Mouse (Mus musculus): ENCODE measurements around the gene Pacsin3. TPM values are rescaled to one million over a fixed set of nuclear protein-coding genes. Genes with fewer than 3 reads are reported as not detected.
A peak's percentile ranks its signal among the peaks of the same experiment; 100 is the strongest.
"Not testable (repeated sequence)": the region's sequence is repeated elsewhere in the genome, so short reads cannot be mapped to it uniquely, and the experiment has no call there.

Pacsin3 gene
- total RNA-seq (2021): 100 to 1,000 TPM; 102 to 119 TPM

DNA sequence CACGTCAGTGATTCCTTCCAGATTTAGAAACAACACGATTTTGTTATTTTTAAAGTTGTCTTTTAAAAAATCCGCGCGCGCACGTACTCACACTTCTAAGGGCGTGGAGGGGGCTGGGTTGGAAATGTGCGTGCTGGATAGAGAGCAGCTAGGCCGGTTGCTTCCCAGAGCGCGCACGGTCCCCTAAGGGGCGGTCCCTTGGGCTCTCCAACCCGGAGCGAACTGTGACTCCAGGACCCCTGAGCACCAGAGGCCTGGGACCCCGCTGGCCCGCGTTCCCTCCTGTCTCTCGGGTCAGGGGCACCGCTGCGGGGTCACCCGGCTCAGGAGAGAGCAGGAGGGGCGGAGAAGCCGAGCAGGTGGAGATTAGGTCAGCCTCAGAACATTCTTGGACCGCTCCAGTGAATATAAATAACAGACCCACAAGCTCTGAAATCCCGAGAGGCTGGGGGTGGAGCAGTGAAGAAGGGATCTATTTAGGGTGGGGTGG is at the start of gene Pacsin3:
Gene Pacsin3 (plus strand): TSS at position 294 of the 490 bp plus-strand sequence.
- intact Hi-C loops (cut with DNase I): loop anchor here (5.0 kb wide), 1 partner anchor 138 kb away; the partner anchor contains the start of gene Mybpc3
- peak; percentile 63 to 64 for DNase-seq

DNA sequence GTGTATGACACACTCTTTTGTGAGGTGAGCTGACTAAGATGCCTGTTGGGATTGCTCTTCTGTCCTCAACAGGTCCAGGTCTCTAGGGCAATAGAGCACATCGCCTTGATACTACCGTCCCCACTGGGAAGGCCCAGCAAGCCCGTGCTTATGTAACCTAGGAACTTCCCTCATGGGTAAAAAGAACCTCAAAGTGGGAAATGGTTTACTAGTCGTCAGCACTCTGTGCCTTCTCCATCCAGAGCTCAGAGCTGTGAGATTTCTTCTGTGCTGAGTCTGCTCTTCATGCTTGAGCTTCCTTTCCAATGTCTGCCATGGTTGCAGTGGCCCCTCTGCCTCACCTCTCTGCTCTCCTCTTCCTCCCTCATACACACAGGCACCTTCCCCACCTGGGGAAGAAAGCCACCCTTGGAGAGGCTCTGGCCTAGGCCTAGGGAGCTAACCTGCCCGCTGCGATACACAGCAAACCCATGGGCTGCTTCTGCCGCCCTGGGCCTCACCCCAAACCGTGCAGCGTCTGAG is 49.4 kb upstream of the Pacsin3 start:
- intact Hi-C loops (cut with DNase I): no loop called here
- no peak for DNase-seq

DNA sequence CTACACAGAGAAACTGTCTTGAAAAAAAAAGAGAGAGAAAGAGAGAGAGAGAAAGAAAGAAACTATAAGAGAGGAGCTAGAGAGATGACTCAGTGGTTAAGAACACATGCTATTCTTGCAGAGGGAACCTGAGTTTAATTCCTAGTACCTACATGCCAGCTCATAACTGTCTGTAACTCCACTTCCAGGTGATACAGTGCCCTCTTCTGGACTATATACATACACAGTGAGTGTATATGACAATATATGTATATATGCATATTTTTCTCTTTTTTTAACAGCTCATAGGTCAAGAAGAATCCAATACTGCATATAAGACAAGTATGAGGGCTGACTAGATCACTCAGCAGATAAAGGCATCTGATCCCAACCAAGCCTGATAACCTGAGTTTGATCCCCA is 42.4 kb upstream of the Pacsin3 start:
- DNase-seq: no peak

DNA sequence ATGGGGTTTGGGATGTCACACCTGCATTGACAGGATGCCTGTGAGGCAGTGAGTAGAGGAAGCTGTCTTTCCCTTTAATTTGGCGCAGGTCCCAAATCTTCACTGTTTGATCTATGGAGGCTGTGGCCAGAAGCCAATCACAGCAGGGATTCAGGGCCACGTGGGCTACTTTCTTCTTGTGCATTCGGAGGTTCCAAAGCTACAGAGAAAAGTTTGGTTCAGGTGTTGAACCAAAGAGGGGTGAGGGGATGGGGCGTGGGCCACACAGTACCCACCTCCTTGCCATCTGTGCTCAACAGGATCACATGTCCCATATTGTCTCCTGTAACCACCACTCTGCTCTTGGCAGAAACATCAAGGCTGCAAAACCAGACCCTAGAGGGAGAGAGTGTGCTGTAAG is 38.7 kb upstream of the Pacsin3 start:
- intact Hi-C loops (cut with DNase I): no loop called here
- DNase-seq: no peak

More for the DNA sequence above, 42.4 kb upstream of the Pacsin3 start:
- intact Hi-C loops (cut with DNase I): no loop called here

DNA sequence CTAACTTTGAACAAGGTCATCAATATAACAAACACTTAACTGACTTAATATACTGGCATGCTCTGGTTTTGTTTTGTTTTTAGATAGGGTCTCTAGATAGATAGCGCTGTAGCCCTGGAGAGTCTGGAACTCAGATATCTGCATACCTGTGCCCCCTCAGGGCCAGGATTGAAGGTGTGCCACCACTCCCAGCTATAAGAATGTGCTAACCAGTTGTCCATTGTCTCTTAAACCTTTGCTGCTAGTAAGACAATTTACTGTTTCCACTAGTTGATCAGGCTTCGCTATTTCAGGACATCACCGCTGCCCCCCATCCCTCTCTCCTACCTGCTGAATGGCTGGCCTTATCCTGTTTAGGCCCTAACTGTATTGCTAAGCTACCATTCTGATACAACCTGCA is 35.3 kb upstream of the Pacsin3 start:
- intact Hi-C loops (cut with DNase I): no loop called here
- no peak for DNase-seq

DNA sequence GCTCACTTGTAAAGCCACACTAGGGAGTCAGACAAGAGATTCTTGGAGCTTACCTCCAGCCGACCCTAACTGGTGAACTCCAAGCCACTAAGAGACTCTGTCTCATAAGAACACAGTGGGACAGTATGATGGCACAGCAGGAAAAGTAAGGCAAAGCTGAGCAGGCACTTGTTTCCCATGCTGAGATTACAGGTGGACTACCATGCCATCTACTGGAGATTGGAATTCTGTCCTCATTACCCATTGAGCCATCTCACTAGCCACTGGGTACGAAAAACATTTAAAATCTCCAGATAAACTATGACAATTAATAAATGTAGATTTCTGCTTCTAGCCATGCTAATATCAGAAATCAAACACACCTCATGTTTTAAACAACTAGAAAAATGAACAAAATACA is 32.1 kb upstream of the Pacsin3 start:
- no peak for DNase-seq
- intact Hi-C loops (cut with DNase I): no loop called here

DNA sequence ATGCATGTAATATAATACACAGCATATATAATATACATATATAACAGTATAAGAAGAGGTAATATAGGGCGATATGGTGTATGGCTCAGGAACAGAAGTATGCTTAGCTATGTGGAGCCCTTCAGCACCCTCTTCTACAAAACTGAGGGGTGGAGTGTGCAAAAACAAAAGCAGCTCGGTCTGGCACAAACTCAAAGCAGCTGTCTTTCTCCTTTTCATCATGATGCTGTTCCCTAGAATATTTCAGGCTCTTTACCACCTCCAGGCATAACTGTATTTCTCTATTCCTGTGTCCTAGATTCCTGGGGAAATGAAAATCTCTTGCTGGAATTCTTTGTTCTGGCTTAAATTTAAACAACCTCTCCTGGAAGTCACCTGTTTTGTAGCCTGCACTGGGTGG is 26.0 kb upstream of the Pacsin3 start:
- no peak for DNase-seq
- intact Hi-C loops (cut with DNase I): no loop called here

DNA sequence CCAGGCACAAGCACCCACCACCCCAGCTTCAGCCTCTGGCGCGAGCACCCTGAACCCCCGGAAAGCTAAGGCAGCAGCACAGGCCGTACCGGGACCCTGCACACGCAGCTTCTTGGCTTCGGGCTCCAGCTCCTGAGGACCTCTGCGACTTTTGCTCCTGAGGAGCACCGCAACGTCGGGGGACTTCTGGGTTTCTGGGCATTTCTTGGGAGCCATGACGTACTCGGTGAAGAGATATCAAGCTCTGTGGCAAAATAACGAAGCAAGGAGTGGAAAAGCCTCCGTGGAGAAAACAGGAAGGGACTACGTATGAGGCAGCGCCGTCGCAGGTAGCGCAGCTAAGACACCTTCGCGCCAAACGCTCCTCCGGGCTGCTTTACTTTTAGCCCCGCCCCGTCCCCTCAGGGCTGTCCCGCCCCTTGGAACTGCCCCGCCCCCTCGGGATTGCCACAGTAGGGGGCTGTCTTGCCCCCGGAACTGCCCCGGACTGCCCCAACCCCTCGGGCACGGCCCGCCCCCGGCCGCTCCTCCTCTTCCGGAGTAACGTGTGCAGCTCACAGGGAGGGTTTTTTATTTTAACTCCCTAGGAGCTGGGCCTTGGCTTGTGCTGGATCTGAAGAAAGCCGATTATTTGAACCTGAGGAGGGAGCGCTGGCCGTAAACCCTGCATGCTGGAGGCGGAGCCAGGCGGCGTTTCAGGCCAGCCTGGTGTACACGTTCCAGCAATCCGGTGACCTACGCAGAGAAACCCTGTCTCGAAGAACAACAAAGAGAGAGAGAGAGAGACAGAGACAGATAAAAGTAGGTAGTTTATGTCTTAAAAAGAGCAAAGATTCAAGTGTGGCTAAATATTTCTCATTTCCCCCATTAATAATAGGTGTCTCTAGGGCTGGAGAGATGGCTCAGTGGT is 18.9 kb upstream of the Pacsin3 start, which contains the start of gene Ddb2:
Gene Ddb2 (minus strand): TSS at position 382 of the 910 bp plus-strand sequence.
- intact Hi-C loops (cut with DNase I): loop anchor here (5.0 kb wide), 1 partner anchor 120 kb away; the partner anchor contains the start of gene Mybpc3
- DNase-seq: peak; percentile 93 to 95

DNA sequence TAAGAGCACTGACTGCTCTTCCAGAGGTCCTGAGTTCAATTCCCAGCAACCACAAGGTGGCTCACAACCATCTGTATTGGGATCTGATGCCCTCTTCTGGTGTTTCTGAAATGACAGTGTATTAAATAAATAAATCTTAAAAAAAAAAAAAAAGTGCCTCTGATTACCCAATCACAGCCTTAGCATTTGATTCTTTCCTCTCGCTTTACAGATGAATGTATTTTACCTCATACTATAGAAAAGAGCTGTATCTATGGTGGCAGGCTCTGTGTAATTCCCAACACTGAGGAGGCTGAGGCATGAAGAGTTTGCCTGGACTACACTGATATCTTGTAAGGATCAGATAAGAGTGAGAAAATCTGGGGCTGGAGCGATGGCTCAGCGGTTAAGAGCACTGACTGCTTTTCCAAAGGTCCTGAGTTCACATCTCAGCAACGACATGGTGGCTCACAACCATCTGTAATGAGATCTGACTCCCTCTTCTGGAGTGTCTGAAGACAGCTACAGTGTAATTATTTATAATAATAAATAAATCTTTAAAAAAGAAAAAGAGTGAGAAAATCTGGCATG is 18.2 kb upstream of the Pacsin3 start:
- intact Hi-C loops (cut with DNase I): loop anchor here (5.0 kb wide), 1 partner anchor 120 kb away; the partner anchor contains the start of gene Mybpc3
- not testable (repeated sequence) for DNase-seq

DNA sequence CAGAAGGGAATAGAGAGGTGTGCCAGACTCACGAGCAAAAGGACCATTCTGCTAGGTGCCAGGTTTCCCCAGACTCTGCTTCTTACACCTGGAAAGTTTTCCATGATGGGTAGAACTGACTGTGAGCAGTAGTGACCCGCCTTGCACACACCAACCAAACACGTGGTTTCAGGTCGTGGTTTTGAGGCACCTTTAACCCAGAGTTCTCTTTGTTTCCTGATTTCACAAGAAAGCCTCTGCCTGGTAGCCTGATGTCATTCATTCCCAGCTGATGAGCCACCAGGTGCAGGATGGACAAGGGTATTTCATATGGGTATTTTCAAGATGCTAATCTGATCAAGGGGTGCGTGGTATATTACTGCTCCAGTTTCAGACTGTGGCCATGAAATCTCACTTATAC is 13.2 kb upstream of the Pacsin3 start:
- no peak for DNase-seq
- intact Hi-C loops (cut with DNase I): no loop called here

DNA sequence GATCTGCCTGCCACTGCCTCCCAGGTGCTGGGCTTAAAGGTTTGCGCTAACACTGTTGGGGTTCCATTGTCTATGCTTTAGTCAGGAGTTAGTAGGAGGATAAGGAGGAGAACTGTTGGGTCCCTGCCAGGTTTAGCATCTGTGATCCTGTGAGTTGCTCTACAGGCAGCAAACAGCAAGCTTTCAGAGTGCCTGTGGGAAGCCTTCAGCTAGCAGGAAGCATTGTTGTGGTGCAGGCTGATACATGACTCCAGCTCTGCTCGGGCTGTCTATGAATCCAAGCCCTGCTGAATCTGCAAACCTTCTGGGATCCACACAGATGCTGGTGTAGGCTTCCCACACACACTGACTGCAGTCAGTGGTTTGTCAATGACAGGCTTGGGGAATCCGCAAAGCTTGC is 12.3 kb upstream of the Pacsin3 start:
- intact Hi-C loops (cut with DNase I): no loop called here
- no peak for DNase-seq

DNA sequence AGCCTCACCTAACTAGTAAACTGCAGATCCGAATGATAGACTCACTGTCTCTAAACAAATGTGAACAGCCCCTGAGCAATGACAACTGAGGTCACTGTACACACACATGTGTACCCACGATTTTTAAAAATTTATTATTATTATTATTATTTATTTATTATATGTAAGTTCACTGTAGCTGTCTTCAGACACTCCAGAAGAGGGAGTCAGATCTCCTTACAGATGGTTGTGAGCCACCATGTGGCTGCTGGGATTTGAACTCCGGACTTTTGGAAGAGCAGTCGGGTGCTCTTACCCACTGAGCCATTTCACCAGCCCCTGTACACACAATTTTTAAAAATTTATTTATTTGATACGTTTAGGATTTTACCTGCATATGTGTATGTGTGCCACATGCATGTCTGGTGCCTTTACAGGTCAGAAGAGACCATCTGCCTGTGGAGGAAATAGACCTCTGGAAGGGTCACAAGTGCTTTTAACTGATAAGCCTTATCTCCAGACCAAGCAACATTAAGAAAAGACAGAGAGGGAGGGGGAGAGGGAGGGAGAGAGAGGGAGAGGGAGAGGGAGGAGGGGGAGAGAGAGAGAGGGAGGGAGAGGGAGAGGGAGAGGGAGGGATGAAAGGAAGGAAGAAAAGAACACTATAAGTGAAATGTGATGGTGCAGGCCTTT is 11.1 kb upstream of the Pacsin3 start:
- DNase-seq: no peak
- intact Hi-C loops (cut with DNase I): no loop called here

DNA sequence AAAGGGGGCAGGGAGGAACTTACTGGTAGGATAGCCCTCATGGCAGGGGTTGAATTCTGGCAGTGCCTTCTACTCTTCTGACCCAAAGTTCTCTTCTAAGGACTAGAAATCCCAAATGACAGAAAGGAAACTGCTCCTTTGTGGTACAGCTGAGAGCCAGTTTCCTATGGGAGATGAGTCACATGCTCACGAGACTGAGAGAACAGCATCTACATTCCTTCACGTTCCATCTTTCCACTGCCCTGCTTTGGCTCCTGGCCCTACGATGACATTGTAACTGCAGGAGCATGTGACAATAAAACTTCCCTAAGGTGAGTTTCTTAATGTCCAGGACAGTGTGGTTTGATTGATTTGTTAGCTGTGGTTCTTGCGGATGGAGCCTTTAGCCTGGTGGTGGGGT is 7.4 kb upstream of the Pacsin3 start:
- DNase-seq: no peak
- intact Hi-C loops (cut with DNase I): no loop called here

DNA sequence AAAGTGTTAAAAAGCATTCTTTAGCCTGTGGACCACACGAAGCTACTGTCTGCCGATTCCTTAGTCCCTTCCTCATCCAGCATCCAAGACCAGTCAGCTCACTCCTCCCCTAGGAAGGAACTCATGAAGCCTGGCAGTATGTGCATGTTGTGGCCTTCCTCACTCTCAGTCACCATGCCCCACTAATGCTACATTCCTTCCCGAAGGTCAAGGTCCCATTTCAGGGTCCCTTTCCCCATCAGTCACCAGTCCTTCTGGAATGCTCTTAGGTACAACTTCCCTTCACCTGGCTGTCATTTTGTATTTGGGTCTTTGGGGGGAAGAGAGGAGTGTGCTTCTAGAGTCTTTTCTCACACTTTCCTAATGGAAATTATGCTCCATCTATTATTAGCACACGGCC is 3.8 kb upstream of the Pacsin3 start:
- no peak for DNase-seq
- intact Hi-C loops (cut with DNase I): no loop called here

DNA sequence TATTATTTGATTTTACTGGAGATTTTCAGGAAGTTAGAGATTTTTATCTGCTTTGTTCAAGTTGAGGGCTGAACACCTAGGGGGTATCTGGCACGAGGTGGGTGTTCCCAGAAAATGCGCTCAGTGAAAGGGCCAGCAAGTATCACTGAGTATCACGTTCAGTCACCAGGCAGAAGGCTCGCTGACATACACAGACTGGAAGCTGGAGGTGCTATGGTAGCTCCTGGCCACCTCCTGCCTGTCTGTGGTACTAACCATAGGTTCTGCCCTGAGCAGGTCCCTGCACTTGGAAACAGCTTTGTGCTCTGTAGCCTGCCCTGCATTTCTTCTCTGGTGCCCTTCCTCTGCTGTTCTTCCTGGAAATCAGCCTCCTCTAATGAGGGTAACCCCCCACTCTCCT is 3.2 kb upstream of the Pacsin3 start:
- intact Hi-C loops (cut with DNase I): no loop called here
- no peak for DNase-seq

DNA sequence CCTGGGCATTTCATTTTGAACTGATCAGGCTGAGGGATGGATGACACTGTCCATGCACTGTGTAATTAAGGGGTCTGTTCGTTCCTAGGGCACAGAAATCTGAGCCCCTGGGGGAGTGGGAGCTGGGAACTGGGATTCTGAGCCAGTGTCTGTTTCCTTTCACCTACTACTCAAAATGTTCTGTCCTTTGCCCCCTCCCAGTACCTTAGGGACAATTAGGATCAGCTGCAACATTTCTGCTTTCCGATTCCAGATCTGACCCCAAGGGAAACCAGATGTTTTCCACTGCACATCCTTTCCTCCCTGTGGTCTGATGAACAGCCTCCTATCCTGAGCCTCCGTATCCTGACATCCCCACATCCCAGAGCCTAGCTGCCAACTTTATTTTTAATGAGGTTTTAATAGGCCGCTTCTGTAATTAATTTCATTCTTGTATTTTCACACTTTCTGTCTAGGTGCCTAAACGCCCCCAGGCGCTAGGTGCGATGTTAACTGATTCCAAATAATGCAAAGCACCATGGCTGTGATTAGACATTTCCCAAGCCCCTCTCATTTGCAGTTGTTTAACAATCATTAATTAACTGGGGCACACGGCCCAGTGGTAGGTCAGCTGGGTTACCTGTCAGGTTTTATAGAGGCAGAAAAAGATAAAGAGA is 901 bp upstream of the Pacsin3 start:
- DNase-seq: no peak
- intact Hi-C loops (cut with DNase I): loop anchor here (5.0 kb wide), 1 partner anchor 138 kb away; the partner anchor contains the start of gene Mybpc3

DNA sequence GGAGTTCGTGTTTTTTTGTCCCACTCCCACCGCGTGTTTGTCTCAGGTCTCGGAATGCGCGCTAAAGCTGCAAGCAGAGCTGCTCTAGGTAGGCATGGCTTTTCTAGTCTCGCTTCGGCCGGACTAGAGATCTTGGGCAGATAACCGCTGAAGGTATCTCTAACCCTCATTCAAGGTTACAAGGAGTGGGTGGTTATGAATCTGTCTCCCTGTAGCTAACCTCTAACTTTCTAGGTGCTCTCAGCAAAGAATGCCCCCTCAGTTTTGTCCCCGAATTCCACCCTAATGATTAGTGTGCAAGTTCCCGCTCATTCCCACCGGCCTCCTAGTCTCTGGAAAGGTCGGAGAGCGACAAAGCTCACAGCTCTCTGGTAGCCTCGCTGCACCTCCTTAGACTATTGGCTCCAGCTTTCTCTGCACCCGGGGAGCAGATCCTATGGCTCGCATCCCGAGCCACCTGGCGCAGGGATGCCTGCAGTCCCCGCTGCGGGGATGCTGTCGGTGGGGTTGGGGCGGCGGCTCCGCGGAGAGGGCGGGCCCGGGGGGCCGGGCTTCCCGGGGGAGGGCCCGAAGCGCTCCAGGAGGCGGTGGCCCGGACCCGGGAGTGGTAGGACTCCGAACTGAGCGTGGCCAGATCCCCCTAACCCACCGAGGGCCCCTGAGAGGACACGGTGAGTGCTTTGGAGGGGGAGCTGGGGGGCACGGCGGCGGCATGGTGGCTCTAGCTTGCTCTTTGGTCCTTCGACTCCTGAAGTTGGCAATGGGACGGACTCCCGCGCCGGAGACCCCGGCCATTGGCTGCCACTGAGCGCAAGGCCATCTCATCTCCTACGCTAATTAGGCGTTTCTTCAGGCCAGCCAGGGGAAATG is 737 bp downstream of the Pacsin3 start:
- peak; percentile 78 to 79 for DNase-seq
- intact Hi-C loops (cut with DNase I): loop anchor here (5.0 kb wide), 1 partner anchor 139 kb away; the partner anchor contains the start of gene Mybpc3

DNA sequence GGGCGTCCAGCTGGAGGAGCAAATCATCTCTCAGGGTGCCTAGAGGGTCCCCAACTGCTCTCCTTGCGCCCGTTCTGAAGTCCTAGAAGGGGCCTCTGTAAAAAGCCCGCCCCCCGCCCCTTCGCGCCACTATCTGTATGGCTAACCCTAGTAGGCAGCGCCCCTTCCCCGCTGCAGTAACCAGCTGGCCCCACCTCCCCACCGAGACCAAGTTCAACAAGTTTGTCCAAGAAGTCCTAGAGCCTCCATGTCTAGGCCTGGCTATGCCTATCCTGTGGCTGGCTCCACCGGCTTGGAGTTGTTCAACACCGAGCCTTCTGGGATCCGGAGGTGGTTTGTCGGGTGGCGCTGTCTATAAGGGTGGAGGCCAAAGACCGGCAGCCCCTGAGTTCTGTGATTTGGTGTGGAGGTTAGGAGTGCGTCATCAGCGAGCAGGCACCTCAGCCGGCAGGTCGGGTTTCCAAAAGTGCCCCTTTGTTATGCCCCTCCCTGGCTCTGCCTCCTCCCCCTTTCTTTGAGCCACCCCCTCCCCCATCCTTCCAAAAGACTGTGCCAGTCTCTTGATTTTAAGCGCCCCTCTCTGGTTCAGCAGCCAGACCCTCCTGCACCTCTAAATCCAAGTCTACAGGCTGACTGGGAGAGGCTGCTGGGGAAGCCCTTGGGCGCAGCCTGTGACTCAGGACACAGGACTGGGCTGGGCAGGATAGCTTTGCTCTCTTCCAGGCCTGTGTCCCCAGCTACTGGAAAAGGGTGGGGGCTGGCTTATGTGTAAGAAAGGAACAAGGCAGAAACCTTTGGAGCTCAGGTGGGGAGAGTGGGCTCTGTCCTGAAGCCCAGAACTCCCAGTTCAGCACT is 1.6 kb downstream of the Pacsin3 start:
- intact Hi-C loops (cut with DNase I): loop anchor here (5.0 kb wide), 1 partner anchor 140 kb away; the partner anchor contains the start of gene Mybpc3
- DNase-seq: peak; percentile 55 to 57
